Mouse (Mus musculus): ENCODE results near the gene Hmga2.
"Not testable (repeated sequence)": the region's sequence is repeated elsewhere in the genome, so short reads cannot be mapped to it uniquely, and the experiment has no call there.

Gene Hmga2

DNA sequence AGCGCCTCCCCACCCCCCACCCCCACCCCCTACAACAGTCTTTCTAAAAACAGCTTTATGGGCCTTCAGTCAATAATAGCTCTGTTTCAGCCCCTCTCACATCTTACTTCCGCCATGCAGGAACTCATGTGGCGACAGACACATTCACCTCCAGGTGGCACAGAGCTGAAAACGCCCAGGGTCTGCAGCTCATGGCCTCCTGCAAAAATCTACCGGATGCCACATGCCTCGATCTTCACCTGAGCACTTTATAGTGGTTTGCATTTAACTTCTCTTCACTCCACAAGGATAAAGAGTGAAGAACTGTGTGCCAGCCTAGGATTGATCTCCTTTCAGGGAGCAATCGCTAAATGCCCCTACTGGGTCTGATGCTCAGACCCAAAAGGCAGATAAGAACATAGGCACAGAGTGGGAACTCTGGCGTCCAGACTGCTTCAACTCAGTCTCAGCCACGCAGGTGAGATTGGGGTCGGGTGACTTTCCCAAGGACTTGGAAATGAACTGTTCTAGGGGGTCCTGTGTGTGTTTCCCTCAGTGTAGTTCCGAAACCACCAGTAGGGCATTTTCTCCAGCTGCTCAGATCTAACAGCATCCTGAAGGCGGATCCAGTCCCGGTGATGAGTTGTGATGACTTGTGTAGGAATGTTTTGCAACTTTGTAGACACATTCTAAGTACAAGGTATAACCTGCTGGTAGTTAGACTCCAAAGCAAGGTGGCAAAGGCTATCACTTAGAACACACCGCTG, 84.1 kb downstream of the Hmga2 start:
- DNase-seq (ENCODE audit: low spot score) = no peak

DNA sequence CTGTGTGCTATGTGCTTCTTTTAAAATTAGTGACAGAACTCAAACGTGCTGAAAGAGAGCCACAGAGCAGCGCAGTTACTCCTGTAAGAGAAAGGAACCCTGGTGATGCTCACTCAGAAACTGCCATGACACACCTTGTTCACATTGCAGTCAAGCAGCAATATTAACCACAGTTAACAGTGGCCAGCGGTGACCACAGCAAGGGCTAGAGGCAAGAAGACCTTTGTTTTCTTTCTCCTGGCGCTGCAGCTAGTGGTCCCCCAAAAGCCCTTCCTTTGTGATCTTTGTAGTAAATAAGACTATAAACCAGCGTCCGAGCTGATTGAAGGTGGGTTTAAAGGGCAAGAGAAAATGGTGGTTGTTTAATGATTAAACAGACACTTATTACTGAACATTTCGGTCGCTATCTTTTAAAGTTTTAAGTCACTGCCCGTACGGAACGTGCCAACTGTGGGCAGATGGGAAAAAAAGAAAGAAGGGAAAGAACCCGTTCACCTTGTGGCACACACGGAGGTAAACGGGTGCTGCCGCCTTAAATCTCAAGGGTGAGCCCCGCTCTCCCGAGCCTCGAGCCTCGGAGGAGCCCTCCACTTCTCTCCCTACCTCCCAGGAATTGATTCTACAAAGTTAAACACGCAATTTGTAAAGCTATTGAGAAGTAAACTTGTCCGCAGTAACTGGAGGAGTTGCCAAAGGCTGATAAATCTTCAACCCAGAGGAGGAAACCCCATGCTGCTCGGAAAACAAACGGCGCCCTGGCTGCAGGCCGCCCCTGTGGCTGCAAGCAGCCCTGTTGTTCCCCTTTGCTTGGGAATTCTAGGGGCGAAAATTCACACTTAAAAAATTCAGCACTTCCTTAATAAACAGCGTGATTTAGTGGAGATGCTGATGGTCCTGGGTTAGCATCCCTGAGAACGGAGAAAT, 85.1 kb downstream of the Hmga2 start:
- no peak for DNase-seq (ENCODE audit: low spot score)

DNA sequence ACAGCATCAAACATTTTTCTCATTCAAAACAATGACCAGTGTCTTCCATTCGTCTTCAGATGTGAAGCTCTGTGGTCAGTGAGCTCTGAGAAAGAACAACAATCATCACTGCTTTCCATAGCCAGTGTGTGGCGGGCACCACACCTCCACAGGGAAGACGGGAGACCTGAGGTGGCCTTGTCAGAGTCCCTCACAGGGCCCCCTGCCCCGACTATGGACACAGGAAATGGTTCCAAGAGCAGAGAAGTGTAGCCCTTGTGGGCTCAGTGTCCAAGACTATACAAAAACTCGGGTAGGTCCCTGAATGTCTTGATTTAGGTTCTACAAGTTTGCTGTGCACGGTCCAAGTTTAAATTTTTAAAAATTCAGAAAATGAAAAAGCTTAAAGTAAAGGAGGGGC, 86.6 kb downstream of the Hmga2 start:
- no peak for DNase-seq (ENCODE audit: low spot score)

DNA sequence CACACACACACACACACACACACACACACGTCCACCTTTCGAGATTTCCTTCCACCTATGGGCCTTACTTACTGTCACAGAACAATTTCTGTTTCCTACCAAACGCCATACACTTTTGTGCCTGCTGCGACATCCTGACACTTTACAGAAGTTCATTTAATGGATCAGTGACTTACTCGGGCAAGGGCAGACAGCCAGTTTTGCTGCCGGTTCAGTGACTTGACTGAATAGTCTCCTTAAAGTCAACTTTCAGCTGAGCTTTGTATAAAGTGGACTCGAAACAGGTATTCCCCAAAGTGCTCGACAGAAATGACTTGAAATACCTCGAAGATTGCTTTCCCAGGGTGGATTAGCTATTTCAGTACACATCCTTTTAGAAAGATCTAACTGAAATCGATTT, 87.3 kb downstream of the Hmga2 start:
- no peak for DNase-seq (ENCODE audit: low spot score)

DNA sequence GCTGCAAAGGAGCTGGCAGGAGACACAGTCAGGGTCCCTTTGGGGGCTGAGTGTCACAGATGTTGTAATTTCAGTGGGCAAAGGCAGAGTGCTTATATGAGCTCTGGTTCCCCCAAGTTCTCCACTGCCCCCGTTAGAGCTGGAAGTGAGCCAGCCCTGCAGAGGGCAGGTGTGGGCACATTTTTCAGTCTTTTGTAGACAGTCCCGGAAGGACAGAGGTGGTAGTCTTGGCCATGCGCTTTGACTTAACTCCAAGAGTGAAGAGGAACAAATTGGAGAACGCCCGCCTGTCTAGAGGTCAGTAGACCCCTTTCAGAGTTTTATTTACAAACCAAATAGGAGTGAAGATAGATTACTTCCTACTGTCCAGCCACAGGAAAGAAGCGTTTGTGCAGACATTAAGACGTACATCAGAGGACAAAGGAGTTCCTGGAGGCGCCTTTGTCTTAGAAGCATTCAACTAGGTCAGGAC, 87.8 kb downstream of the Hmga2 start:
- no peak for DNase-seq (ENCODE audit: low spot score)

DNA sequence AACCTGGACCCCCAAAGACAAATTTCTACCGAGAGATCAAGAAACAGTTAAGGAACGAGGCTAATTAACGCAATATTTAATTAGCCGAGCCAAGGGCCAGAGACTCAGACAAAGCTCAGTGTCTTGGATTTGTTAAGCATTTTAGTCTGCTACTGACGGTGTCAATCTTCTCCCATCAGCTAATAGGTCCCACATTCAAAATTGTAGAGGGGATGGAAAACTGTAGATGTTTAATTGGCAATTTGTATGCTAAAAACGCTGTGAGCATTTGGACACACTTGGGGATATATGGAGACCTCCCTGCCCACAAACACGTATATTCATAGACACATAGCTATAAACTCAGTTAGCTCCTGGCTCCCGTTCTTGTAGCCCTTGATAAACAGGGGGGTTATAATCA, 89.2 kb downstream of the Hmga2 start:
- DNase-seq (ENCODE audit: low spot score) = no peak

DNA sequence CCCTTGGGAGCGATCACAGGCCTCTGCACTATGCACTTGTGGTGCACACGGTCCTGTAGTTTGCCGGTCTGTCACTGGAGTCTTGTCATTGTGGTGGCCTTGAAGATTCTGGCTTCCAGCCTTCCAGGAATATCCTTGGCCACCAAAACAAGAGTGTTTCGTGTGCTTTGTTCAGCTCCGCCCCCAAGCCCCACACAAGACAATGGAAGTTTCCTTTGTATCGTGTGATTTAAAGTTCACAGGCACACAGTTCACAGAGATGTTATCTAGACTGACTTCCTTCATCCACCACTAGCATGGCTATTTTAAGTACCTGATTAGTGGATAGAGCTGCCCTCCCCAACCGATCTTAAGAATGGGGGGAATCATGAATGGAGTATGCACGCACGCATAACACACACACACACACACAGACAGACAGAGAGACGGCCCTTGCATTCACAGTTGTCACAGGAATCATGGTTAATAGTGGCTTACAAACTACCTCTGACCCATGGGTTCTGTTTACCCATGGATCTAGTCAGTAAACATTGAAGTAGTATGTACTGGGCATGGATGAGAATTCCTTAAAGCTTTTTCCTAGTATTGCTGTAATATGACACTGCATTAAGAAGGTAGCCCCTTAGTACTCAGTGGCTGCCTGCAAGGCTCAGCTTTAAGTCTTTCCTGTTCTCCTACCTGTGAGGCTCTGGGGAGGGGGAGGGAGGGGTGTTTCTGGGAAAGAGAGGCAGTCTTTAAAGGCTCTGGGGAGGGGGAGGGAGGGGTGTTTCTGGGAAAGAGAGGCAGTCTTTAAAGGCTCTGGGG, 91.3 kb downstream of the Hmga2 start:
- no peak for DNase-seq (ENCODE audit: low spot score)

DNA sequence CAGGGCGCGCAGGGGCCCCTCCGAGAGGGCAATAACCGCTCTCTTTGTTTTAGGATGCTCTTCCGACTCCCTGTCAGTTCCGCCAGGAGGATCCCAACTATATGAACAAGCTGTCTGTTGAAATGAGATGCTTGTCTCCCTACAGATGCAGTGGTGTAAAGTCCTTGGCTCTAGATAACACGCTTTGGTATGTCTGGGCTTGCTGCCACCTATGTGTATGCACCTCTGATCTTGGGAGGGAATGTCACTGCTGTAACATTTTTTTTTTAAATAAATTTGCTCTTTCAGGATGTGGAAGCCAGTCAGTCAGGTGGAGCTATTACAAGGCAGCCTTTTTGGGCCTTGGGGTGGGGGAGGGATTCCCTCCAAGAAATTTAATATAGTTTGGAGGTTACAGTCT, 92.2 kb downstream of the Hmga2 start:
- DNase-seq (ENCODE audit: low spot score) = no peak

DNA sequence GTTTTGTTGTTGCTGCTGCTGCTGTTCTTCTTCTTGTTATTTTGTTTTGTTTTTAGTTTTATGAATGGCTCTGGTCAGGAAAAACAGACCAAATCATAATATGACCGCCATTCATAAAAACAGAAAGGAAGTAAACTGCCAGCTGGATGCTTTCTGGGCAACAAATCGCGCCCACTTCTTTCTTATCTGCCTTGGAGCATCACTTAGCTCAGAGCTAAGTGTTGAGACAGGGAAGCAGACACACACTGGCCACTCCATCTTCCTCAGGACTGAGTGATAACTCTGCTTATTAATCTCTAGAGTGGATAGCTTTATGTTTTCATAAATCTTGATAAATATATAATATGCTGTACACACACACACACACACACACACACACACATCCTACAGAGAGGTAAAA, 98.5 kb downstream of the Hmga2 start:
- DNase-seq (ENCODE audit: low spot score) = no peak

DNA sequence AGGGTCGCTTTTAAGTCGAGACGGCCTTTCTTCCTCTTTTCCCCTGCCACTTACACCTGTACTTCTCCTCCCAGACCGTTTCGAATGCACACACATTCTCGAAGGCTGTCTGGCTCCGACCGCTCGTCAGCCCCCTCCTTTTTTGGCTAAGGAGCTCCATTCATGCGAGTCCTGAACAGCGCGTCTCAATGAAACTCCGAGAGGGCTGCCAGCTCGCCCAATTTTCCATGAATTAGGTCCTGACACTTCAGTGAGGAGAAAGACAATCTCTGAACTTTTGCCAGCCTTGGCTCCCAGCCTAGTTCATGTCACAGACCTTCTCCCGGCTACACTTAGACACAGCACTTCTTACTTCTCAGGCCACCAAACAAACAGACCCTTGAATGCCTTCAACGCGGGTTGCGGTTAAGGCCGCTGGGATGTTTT, 98.9 kb downstream of the Hmga2 start:
- DNase-seq (ENCODE audit: low spot score) = no peak

DNA sequence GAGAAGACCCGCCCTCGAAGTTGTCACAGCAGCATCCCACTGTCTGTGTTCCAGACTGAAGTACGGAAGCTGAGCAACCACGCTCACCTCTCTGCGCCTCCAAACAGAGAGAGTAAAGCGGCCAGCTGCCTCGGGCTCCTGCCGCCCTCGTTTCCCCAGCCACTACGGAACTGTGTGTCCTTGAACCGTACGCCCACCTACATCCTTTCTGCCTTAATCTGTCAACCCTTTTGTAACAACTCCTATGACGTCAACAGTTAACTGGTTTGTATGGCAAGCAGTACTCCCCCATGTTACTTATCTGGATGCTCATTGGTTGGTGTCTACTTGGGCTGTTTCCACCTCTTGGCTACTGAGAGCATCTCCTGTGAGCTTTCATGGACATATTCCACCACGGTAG, 100.8 kb downstream of the Hmga2 start:
- DNase-seq (ENCODE audit: low spot score) = no peak

DNA sequence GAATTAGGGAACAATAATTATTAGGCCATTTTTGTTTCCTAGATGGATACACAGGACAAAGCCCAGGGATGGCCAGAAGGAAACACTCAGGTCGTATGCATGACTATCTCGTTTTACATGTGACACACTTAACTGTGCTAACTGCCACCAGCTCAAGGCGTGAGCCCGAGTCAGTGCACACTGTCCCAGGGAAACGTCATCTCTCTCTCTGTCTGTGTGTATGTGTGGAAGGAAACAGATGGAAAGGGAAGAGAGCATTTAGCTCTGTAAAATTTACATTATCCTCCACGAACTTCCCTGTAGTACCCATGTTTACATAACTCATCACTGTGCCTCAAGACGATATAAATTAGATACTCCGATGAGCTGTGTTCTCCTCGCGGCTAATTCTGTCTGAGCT, 105.1 kb downstream of the Hmga2 start:
- no peak for DNase-seq (ENCODE audit: low spot score)

DNA sequence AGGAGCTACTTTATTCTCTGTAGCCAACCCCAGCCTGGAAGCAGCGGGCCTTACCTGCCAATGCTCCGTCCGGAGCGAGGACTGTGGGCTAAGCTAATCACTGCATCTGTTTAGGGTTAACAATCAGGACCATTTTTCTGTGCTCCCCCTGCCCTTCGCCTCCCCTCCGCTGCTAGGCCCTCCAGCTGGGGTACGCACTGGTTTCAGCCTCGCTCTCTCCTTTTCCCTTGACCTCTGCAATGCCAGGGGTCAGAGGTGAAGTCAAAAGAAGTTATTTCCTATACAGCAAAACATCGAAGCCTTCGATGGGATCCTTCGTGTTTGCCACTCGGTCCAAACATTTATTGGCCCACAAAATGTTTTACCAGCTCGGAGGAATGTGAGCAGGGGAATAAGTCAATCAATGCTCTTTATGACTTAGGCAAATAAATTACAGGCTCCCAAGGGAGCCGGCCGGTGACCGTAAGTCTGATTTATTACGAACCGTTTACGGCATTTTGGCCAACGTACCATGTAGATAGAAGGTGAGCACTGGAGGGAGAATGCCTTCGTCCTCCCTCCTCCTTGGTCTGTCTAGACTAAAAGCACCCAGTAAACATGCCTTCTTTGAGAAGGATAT, 107.0 kb downstream of the Hmga2 start:
- no peak for DNase-seq (ENCODE audit: low spot score)

DNA sequence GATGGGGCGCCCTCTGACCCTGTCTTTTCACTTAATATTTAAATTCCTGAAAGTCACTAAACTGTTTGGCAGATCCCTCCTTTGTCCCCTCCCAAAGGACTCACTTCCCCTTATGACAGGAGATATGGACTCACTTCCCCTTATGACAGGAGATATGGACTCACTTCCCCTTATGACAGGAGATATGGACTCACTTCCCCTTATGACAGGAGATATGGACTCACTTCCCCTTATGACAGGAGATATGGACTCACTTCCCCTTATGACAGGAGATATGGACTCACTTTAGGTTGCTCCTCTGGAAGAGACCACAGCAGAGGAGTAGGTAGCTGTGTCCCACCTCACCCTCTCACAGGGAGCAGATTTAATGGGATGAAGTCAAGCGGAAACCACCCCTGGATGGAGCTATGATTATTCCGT, 110.1 kb downstream of the Hmga2 start:
- DNase-seq (ENCODE audit: low spot score) = not testable (repeated sequence)

DNA sequence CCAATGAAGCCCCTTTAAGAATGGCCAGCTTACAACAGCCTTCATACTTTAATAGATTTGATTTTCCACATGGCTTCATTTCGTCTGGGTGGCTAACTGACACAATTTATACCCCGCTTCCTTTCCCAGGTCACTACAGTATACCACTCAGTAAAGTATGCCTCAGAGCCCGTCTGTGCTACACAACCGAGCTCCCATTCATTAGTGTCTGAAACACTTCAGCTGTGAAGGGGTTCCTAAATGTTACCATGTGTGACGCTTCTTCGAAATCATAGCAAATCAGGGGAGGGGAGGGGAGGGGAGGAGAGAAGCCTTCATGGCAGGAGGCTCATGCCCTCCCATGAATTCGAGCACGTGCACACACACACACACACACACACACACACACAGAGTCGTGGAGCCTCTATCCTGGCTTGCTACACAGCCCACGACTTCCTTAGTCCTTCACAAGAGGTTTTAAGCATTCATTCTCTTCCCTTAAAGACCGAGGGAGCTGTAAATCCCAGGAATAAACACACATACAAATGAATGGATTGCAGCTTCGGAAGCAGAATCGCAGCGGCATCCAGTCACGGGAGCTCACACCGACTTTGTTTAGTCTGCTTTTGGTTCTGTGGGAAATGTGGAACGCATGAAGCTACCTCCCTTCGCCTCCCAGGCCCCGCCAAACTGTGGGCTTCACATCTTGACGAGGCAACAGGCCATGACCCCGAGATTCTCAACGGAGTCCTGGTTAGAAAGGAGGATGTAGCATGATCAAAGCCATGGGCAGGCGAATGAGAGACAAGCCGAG, 110.7 kb downstream of the Hmga2 start:
- DNase-seq (ENCODE audit: low spot score) = no peak

DNA sequence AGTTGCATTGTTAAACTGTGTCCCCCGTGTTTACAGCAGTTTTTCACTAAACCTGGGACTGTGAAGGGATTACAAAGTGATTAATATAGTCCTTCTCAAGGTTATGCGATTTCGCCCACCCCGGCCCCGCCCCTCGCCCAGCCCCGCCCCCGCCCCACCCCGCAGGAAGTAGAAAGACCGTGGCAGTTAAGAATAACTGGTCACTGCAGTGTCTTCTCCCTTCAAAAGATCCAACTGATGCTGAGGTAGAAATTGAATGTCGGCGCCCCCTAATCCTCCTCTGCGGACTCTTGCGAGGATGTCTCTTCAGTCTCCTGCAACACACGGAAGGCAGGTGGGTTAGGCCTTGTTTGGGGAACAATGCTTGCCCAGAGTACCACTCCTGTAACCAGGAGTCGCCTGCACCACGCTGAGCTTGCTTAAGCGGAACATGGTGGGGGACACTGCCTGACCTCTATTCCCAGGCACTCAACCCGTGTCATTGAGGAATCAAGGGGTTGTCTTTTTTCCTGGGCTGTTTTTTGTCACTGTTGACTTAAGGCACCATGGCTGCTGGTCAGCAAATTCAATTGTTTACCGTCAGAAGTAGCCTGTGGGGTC, 112.2 kb downstream of the Hmga2 start:
- no peak for DNase-seq (ENCODE audit: low spot score)

DNA sequence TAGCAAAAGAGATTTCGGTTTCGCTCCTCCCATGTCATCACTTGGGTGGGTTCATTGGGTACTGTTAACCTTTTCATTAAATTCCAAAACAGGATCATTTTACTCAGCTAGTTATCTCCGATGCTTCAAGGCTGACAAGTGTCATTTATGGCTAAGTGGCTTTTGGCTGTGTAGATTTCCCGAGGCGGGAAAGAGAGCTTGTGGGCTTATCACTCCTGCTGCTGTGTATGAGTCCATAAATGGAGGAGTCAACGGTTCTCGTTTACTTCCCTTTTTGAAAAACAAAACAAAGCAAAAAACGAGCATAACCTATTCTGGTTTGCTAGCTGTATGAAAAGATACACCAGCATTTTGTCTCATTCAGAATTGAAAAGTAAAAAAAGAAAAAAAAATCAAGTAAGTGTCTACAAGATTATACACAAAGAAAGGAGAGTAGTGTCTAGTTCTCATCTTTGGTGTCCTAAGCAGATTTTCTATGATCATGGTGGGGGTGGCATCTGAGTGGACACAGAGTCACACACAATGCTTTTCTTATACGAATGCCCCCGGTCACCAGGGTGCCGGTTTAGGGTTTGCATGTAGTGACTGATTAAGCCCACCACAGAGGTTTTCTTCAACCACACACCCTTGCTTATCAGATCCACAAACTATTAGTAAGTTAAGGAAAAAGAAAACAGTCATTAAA, 112.8 kb downstream of the Hmga2 start:
- not testable (repeated sequence) for DNase-seq (ENCODE audit: low spot score)

DNA sequence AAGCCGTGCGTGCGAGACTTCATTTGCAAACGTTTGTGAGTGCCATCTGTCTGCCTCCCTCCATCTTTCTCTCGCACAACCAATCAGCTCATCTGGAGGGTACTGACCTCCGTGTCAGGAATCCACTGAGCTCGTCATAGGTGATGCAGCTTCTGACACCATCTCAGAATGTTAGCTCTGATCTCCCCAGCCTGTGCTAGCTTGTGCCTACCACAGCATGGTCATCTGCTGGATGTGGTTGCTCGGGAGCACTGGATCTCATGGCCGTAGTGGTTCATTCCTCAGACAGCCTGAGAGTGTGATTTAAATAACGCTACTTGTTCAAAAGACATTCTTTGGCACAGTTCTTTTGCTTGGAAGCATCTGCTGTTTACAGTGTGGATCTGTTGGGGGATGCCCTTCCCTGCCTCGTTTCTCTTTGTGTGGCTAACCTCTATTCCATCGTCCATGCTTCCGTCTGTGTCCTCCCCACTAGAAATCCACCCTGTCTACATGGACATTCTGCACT, 121.7 kb downstream of the Hmga2 start:
- no peak for DNase-seq (ENCODE audit: low spot score)

DNA sequence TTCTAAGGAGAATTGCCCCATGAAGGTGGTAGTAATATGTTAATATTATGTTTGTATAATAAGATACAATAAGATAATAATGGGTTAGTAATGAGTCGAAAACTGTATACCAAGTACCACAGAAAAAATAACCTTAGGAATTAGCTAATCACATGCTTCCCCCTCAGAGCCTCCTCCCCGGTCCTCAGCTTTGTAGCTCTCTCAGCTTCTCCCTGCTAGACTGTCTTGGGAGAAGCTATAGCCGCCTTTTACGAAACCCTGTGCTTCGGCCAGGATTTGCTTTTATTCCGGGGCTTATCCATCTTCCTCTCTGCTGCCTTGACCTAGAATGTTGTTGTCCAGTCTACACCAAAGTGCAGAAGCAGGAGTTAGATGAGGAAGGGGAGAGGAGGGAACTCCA, 130.9 kb downstream of the Hmga2 start:
- no peak for DNase-seq (ENCODE audit: low spot score)

All from spleen, adult 12 weeks (tissue).